Mouse (Mus musculus): ENCODE results near the gene Zfp62. TPM values are rescaled to one million over a fixed set of nuclear protein-coding genes. Genes with fewer than 3 reads are reported as not detected.

Gene Zfp62
- total and polyA plus RNA-seq, 3 experiments = 16.7 to 132 (median 31.8) TPM

- TF ChIP-seq ETS1 (IDR thresholded peaks at IDR 0.05; ENCODE audit: low read depth, low read length) = peak; percentile 51; the same call in 1 of the 2 replicates
- TF ChIP-seq TCF12 (IDR thresholded peaks at IDR 0.05; ENCODE audit: low read depth, low read length) = peak; percentile 81
- no peak for TF ChIP-seq CHD1 (IDR thresholded peaks at IDR 0.05; ENCODE audit: low read depth, low read length)
- TF ChIP-seq EP300 (IDR thresholded peaks at IDR 0.05; ENCODE audit: low read depth in 1 of 2, low read length in 2 of 2) = peak; percentile 71 to 78
- no peak for TF ChIP-seq ZC3H11A (IDR thresholded peaks at IDR 0.05; ENCODE audit: low read depth, low read length)
- TF ChIP-seq NRF1 (IDR thresholded peaks at IDR 0.05; ENCODE audit: insufficient read depth, low read depth, low read length, poor library complexity, severe bottlenecking) = no peak
- no peak; the same call in 1 of the 2 replicates for TF ChIP-seq MYB (IDR thresholded peaks at IDR 0.05; ENCODE audit: low read depth, low read length)
- no peak for TF ChIP-seq GABPA (IDR thresholded peaks at IDR 0.05; ENCODE audit: low read depth, low read length)
- TF ChIP-seq GATA1 (IDR thresholded peaks at IDR 0.05; ENCODE audit: low read depth, low read length) = peak; percentile 81
- no peak for TF ChIP-seq POLR2AphosphoS5 (IDR thresholded peaks at IDR 0.05; ENCODE audit: borderline replicate concordance, low read depth, low read length)
- TF ChIP-seq BHLHE40 (IDR thresholded peaks at IDR 0.05; ENCODE audit: borderline replicate concordance, low read depth, low read length) = peak; percentile 8; the same call in 1 of the 2 replicates
- TF ChIP-seq E2F4 (IDR thresholded peaks at IDR 0.05; ENCODE audit: borderline replicate concordance, low read depth, low read length) = no peak
- TF ChIP-seq POLR2A (IDR thresholded peaks at IDR 0.05; ENCODE audit: control insufficient read depth in 1 of 2, insufficient read depth in 1 of 2, low read depth in 1 of 2, low read length in 2 of 2, poor library complexity in 1 of 2) = no peak
- no peak for TF ChIP-seq MAFK (IDR thresholded peaks at IDR 0.05; ENCODE audit: borderline replicate concordance, low read depth, low read length)
- TF ChIP-seq POLR2AphosphoS2 (IDR thresholded peaks at IDR 0.05; ENCODE audit: low read length) = no peak
- no peak for TF ChIP-seq MEF2A (IDR thresholded peaks at IDR 0.05; ENCODE audit: extremely low read depth, insufficient replicate concordance, low read depth, low read length, poor library complexity, severe bottlenecking)
- no peak for TF ChIP-seq ZKSCAN1 (IDR thresholded peaks at IDR 0.05; ENCODE audit: low read depth, low read length)
- TF ChIP-seq USF1 (IDR thresholded peaks at IDR 0.05; ENCODE audit: low read depth, low read length) = no peak
These were observed 42.7 kb downstream of the Zfp62 start (continued) for GRCm38 (mm10) chr11:49245634-49246415.

- TF ChIP-seq BHLHE40 (IDR thresholded peaks at IDR 0.05; ENCODE audit: borderline replicate concordance, low read depth, low read length) = no peak
- TF ChIP-seq MAX (IDR thresholded peaks at IDR 0.05; ENCODE audit: low read length) = no peak
- no peak for TF ChIP-seq EP300 (IDR thresholded peaks at IDR 0.05; ENCODE audit: low read depth in 1 of 2, low read length in 2 of 2)
- TF ChIP-seq POLR2AphosphoS2 (IDR thresholded peaks at IDR 0.05; ENCODE audit: low read length) = no peak
- TF ChIP-seq RAD21 (IDR thresholded peaks at IDR 0.05; ENCODE audit: low read depth, low read length) = no peak
- TF ChIP-seq HCFC1 (IDR thresholded peaks at IDR 0.05; ENCODE audit: low read depth, low read length) = no peak
- no peak; the same call in 1 of the 2 replicates for TF ChIP-seq MAZ (IDR thresholded peaks at IDR 0.05; ENCODE audit: low read depth, low read length)
- no peak for TF ChIP-seq ZNF384 (IDR thresholded peaks at IDR 0.05; ENCODE audit: low read depth, low read length)
- no peak for TF ChIP-seq CHD2 (IDR thresholded peaks at IDR 0.05; ENCODE audit: low read length)
- no peak for TF ChIP-seq TCF12 (IDR thresholded peaks at IDR 0.05; ENCODE audit: low read depth, low read length)
- no peak for TF ChIP-seq TBP (IDR thresholded peaks at IDR 0.05; ENCODE audit: low read depth, low read length)
- TF ChIP-seq POLR2A (IDR thresholded peaks at IDR 0.05; ENCODE audit: control insufficient read depth in 1 of 2, insufficient read depth in 1 of 2, low read depth in 1 of 2, low read length in 2 of 2, poor library complexity in 1 of 2) = no peak
- no peak for TF ChIP-seq MYC (IDR thresholded peaks at IDR 0.05; ENCODE audit: low read depth, low read length)
- TF ChIP-seq ELF1 (IDR thresholded peaks at IDR 0.05; ENCODE audit: low read depth, low read length) = no peak
- no peak for TF ChIP-seq GABPA (IDR thresholded peaks at IDR 0.05; ENCODE audit: low read depth, low read length)
- Histone ChIP-seq H3K9ac (ENCODE audit: control insufficient read depth, low read depth, low read length, poor library complexity, severe bottlenecking) (peak overlapping the region; percentile 70; the same call in 1 of the 2 replicates), H3K79me2 (ENCODE audit: control insufficient read depth, insufficient read depth, low read length, poor library complexity) (peaks cover 9% of the 10 kb centered on the region), H3K36me3 (ENCODE audit: control insufficient read depth in 1 of 2, insufficient read depth in 2 of 2, low read length in 2 of 2) (peaks cover 0 to 26% of the 10 kb centered on the region in 2 experiments; a peak in 2 of 4 replicates), H3K27ac (ENCODE audit: control insufficient read depth, low read depth, low read length) (peak overlapping the region; percentile 37), H3K4me1 (ENCODE audit: control insufficient read depth in 1 of 2, insufficient read depth in 2 of 2, low read length in 2 of 2) (peaks cover 21 to 23% of the 10 kb centered on the region in 2 experiments), H3K9me3 (replicated peaks; ENCODE audit: insufficient read depth, low read length) (no peaks in the 10 kb centered on the region), H3K27me3 (ENCODE audit: control insufficient read depth in 1 of 2, insufficient read depth in 2 of 2, low read length in 2 of 2) (no peaks in the 10 kb centered on the region), H3K4me3 (ENCODE audit: control insufficient read depth in 1 of 2, insufficient read depth in 1 of 2, low read depth in 2 of 2, low read length in 2 of 2) (no peak overlapping the region)
- DNase-seq (ENCODE audit: low read depth, low spot score) = no peak
These were observed 43.4 kb downstream of the Zfp62 start for GRCm38 (mm10) chr11:49246523-49246922.
